Mouse (Mus musculus) liver, adult (tissue): ENCODE measurements around the gene Apc2.

Experiments used
- GATA4 ChIP-seq: IDR thresholded peaks from 2 replicates; pipeline ENCODE4 v1.6.1; 2014; ENCODE audit warnings: mild to moderate bottlenecking, low read length; ENCODE audit not compliant: insufficient replicate concordance

Gene Apc2

GRCm38 (mm10) chr10:80317011-80317410, 21.2 kb downstream of the Apc2 start:
- TF ChIP-seq GATA4, result no peak

- peak; percentile 52; the same call in 1 of the 2 replicates for TF ChIP-seq GATA4
Measured at GRCm38 (mm10) chr10:80320340-80320760, 24.6 kb downstream of the Apc2 start, which contains the start of gene 2310011J03Rik. Gene 2310011J03Rik, minus strand, starts transcription at chr10:80320537.

GRCm38 (mm10) chr10:80321014-80321669, 25.4 kb downstream of the Apc2 start:
- TF ChIP-seq GATA4, result no peak

GRCm38 (mm10) chr10:80321670-80322581, 26.1 kb downstream of the Apc2 start:
- no peak for TF ChIP-seq GATA4

- TF ChIP-seq GATA4, result no peak
Measured at GRCm38 (mm10) chr10:80322811-80323211, 27.0 kb downstream of the Apc2 start.

GRCm38 (mm10) chr10:80323261-80324119, 27.7 kb downstream of the Apc2 start:
- TF ChIP-seq GATA4, result no peak

- TF ChIP-seq GATA4, result no peak
Measured at GRCm38 (mm10) chr10:80324120-80325037, 28.6 kb downstream of the Apc2 start.

- no peak for TF ChIP-seq GATA4
Measured at GRCm38 (mm10) chr10:80325045-80325444, 29.3 kb downstream of the Apc2 start.

GRCm38 (mm10) chr10:80329273-80330081, 33.7 kb downstream of the Apc2 start, which contains the start of the genes Pcsk4 and Reep6:
Gene Pcsk4, minus strand, starts transcription at chr10:80329498.
Gene Reep6, plus strand, starts transcription at chr10:80329953.
- no peak for TF ChIP-seq GATA4

- TF ChIP-seq GATA4, result no peak
Measured at GRCm38 (mm10) chr10:80330084-80330483, 34.3 kb downstream of the Apc2 start.

- TF ChIP-seq GATA4, result no peak
Measured at GRCm38 (mm10) chr10:80330888-80331287, 35.1 kb downstream of the Apc2 start.

- peak; percentile 95 for TF ChIP-seq GATA4
Measured at GRCm38 (mm10) chr10:80331636-80332524, 36.1 kb downstream of the Apc2 start.
